Mouse (Mus musculus): Measurements from ENCODE around the gene Uqcc3. TPM values are rescaled to one million over a fixed set of nuclear protein-coding genes. Genes with fewer than 3 reads are reported as not detected.

Gene Uqcc3
- total RNA-seq, 1 experiment, result 75.3 TPM

DNA sequence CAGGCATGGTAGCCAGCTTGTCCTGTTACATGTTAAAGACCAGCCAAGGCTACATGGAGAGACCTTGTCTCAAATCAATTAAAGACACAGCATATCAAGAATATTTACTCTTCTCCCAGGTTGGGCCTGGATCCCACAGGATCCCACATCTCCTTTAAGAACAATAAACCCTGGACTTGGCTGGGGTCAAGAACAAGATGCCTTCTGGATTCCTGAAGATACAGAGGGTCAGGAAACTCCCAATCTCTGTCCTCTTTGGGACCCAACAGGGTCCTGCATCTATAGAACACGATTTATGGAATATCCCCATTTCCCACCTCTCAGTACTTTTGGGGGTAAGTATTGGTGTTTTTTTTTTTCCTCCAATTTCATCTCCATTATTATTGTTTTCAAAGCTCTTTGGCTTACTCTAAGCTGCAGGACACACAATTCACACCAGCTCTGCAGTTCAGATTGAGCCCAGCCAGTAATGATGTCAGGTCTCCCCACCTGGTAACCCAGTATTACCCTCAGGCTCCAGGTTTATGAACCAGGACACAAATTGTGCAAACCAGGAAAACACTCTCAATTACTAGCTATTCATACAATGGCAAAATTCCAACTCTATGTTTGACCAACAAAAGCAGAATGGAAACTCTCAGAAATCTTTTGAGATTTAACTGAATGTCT, 6.3 kb upstream of the Uqcc3 start:
- DNase-seq (ENCODE audit: low read depth, low spot score), result no peak
- peaks cover 0 to 3% of the 10 kb centered on the region in 2 experiments; a peak in 1 of 4 replicates for H3K4me1 ChIP-seq (ENCODE audit: control insufficient read depth in 2 of 2, insufficient read depth in 2 of 2, low read length in 2 of 2, poor library complexity in 1 of 2)
- H3K27ac ChIP-seq (ENCODE audit: insufficient read depth, low read depth, low read length, poor library complexity, severe bottlenecking), result peak overlapping the region; percentile 88; the same call in 1 of the 2 replicates
- TF ChIP-seq ZC3H11A (IDR thresholded peaks at IDR 0.05; ENCODE audit: borderline replicate concordance, low read depth, low read length), result no peak
- no peak for TF ChIP-seq HCFC1 (IDR thresholded peaks at IDR 0.05; ENCODE audit: borderline replicate concordance, insufficient read depth, low read length)
- TF ChIP-seq ZNF384 (IDR thresholded peaks at IDR 0.05; ENCODE audit: low read depth, low read length), result no peak
- TF ChIP-seq MAFK (IDR thresholded peaks at IDR 0.05; ENCODE audit: insufficient read depth, low read depth, low read length), result no peak
- no peak for TF ChIP-seq CHD2 (IDR thresholded peaks at IDR 0.05; ENCODE audit: low read depth, low read length)
- peaks cover 20% of the 10 kb centered on the region for H3K36me3 ChIP-seq (ENCODE audit: control insufficient read depth, insufficient read depth, low read length, poor library complexity, severe bottlenecking)
- in situ Hi-C loops (cut with MboI; ENCODE audit: low sequenced_read_pairs in 2 of 2, unreplicated experiment in 2 of 2), result no loop called here
- peak overlapping the region; percentile 97; the same call in 1 of the 2 replicates for H3K9ac ChIP-seq (ENCODE audit: insufficient read depth, low read depth, low read length, poor library complexity, severe bottlenecking)
- peak overlapping the region; percentile 81 to 87; a peak in 3 of 4 replicates for H3K4me3 ChIP-seq (ENCODE audit: insufficient read depth in 1 of 2, low read depth in 1 of 2, low read length in 2 of 2, poor library complexity in 1 of 2, severe bottlenecking in 1 of 2)
- H3K9me3 ChIP-seq (ENCODE audit: control insufficient read depth, insufficient read depth, low read depth, low read length), result no peaks in the 10 kb centered on the region

GRCm38 (mm10) chr19:8883616-8884015, 2.9 kb upstream of the Uqcc3 start, which contains the start of the genes Lbhd1 and Gm49403:
Gene Lbhd1 (plus strand): TSS chr19:8883732.
Gene Gm49403 (plus strand): TSS chr19:8883930.
- TF ChIP-seq CHD2 (IDR thresholded peaks at IDR 0.05; ENCODE audit: low read depth, low read length) (no peak), ZC3H11A (IDR thresholded peaks at IDR 0.05; ENCODE audit: borderline replicate concordance, low read depth, low read length) (no peak), MAFK (IDR thresholded peaks at IDR 0.05; ENCODE audit: insufficient read depth, low read depth, low read length) (no peak), ZNF384 (IDR thresholded peaks at IDR 0.05; ENCODE audit: low read depth, low read length) (no peak), HCFC1 (IDR thresholded peaks at IDR 0.05; ENCODE audit: borderline replicate concordance, insufficient read depth, low read length) (no peak)
- H3K4me1 ChIP-seq (ENCODE audit: control insufficient read depth in 2 of 2, insufficient read depth in 2 of 2, low read length in 2 of 2, poor library complexity in 1 of 2), result peaks cover 0 to 3% of the 10 kb centered on the region in 2 experiments; a peak in 1 of 4 replicates
- H3K36me3 ChIP-seq (ENCODE audit: control insufficient read depth, insufficient read depth, low read length, poor library complexity, severe bottlenecking), result peaks cover 4% of the 10 kb centered on the region
- no peaks in the 10 kb centered on the region for H3K9me3 ChIP-seq (ENCODE audit: control insufficient read depth, insufficient read depth, low read depth, low read length)
- no peak within 1 kb of the TSS for H3K9ac ChIP-seq (ENCODE audit: insufficient read depth, low read depth, low read length, poor library complexity, severe bottlenecking)
- no peak within 1 kb of the TSS for H3K4me3 ChIP-seq (ENCODE audit: insufficient read depth in 1 of 2, low read depth in 1 of 2, low read length in 2 of 2, poor library complexity in 1 of 2, severe bottlenecking in 1 of 2)
- in situ Hi-C loops (cut with MboI; ENCODE audit: low sequenced_read_pairs in 2 of 2, unreplicated experiment in 2 of 2), result no loop called here
- no peak for DNase-seq (ENCODE audit: low read depth, low spot score)
- no peak within 1 kb of the TSS for H3K27ac ChIP-seq (ENCODE audit: insufficient read depth, low read depth, low read length, poor library complexity, severe bottlenecking)

GRCm38 (mm10) chr19:8881034-8881392, 290 bp upstream of the Uqcc3 start:
- 0 out of 4 replicates have a peak, but pooled peaks cover 0 to 3% of the 10 kb centered on the region in 2 experiments for H3K4me1 ChIP-seq (ENCODE audit: control insufficient read depth in 2 of 2, insufficient read depth in 2 of 2, low read length in 2 of 2, poor library complexity in 1 of 2)
- TF ChIP-seq MAFK (IDR thresholded peaks at IDR 0.05; ENCODE audit: insufficient read depth, low read depth, low read length) (no peak), ZC3H11A (IDR thresholded peaks at IDR 0.05; ENCODE audit: borderline replicate concordance, low read depth, low read length) (no peak), HCFC1 (IDR thresholded peaks at IDR 0.05; ENCODE audit: borderline replicate concordance, insufficient read depth, low read length) (no peak), CHD2 (IDR thresholded peaks at IDR 0.05; ENCODE audit: low read depth, low read length) (no peak), ZNF384 (IDR thresholded peaks at IDR 0.05; ENCODE audit: low read depth, low read length) (no peak)
- H3K36me3 ChIP-seq (ENCODE audit: control insufficient read depth, insufficient read depth, low read length, poor library complexity, severe bottlenecking), result no peaks in the 10 kb centered on the region; the same call in 1 of the 2 replicates
- no peak for DNase-seq (ENCODE audit: low read depth, low spot score)
- H3K9me3 ChIP-seq (ENCODE audit: control insufficient read depth, insufficient read depth, low read depth, low read length), result no peaks in the 10 kb centered on the region
- no peak overlapping the region; the same call in 1 of the 2 replicates for H3K27ac ChIP-seq (ENCODE audit: insufficient read depth, low read depth, low read length, poor library complexity, severe bottlenecking)
- H3K9ac ChIP-seq (ENCODE audit: insufficient read depth, low read depth, low read length, poor library complexity, severe bottlenecking), result peak overlapping the region; percentile 69; the same call in 1 of the 2 replicates
- peak overlapping the region; percentile 82 to 96; a peak in 3 of 4 replicates for H3K4me3 ChIP-seq (ENCODE audit: insufficient read depth in 1 of 2, low read depth in 1 of 2, low read length in 2 of 2, poor library complexity in 1 of 2, severe bottlenecking in 1 of 2)
- in situ Hi-C loops (cut with MboI; ENCODE audit: low sequenced_read_pairs in 2 of 2, unreplicated experiment in 2 of 2), result no loop called here

- TF ChIP-seq ZNF384 (IDR thresholded peaks at IDR 0.05; ENCODE audit: low read depth, low read length) (no peak), CHD2 (IDR thresholded peaks at IDR 0.05; ENCODE audit: low read depth, low read length) (no peak)
- Histone ChIP-seq H3K4me3 (ENCODE audit: insufficient read depth in 1 of 2, low read depth in 1 of 2, low read length in 2 of 2, poor library complexity in 1 of 2, severe bottlenecking in 1 of 2) (no peak overlapping the region), H3K36me3 (ENCODE audit: control insufficient read depth, insufficient read depth, low read length, poor library complexity, severe bottlenecking) (peaks cover 25% of the 10 kb centered on the region), H3K27ac (ENCODE audit: insufficient read depth, low read depth, low read length, poor library complexity, severe bottlenecking) (no peak overlapping the region), H3K4me1 (ENCODE audit: control insufficient read depth in 2 of 2, insufficient read depth in 2 of 2, low read length in 2 of 2, poor library complexity in 1 of 2) (no peaks in the 10 kb centered on the region; a peak in 2 of 4 replicates), H3K9me3 (ENCODE audit: control insufficient read depth, insufficient read depth, low read depth, low read length) (no peaks in the 10 kb centered on the region), H3K9ac (ENCODE audit: insufficient read depth, low read depth, low read length, poor library complexity, severe bottlenecking) (no peak overlapping the region)
- no peak for DNase-seq (ENCODE audit: low read depth, low spot score)
- in situ Hi-C loops (cut with MboI; ENCODE audit: low sequenced_read_pairs in 2 of 2, unreplicated experiment in 2 of 2), result no loop called here
These were observed 5.7 kb downstream of the Uqcc3 start for GRCm38 (mm10) chr19:8875031-8875430.
